Mouse (Mus musculus): ENCODE measurements around the gene Tead1.

Gene Tead1

DNA sequence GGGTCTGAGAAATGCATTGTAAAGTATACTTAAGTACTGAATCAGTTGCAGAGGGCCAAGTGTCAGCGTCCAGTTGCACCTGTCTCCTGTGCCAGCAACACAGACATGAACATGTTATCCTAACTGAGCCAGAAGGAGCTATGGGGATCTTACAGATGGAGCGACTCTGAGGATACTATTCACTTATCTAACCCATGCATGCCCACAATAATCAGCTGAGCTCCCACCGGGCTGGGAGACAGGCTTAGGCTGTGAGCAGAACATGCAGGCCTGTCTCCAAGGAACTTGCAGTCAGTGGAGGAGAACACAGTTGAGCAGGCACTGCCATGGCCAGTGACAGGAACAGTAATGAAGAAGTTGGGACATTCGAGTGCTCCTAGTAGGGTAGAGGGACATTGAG, 42.7 kb downstream of the Tead1 start:
- no peak for DNase-seq (ENCODE audit: extremely low spot score, low spot score)

DNA sequence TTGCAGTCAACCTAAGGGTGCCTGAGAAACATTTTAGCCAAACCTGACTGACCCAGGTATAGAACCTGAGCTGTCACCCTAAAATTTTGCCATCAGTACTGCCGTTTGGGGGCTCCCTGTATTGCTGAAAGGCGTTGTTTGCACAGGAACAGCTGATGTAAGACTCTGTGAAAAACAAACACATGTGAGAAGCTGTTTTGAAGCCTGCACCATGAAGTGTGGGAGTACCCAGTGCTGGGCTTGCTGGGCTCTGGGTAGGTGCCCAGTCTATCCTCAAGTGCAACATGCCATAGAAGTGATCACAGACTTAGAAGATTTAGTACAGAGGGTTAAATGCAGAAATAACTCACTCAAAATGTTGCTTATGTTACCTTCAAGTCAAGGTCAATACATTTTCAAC, 49.3 kb downstream of the Tead1 start:
- no peak for DNase-seq (ENCODE audit: extremely low spot score, low spot score)

DNA sequence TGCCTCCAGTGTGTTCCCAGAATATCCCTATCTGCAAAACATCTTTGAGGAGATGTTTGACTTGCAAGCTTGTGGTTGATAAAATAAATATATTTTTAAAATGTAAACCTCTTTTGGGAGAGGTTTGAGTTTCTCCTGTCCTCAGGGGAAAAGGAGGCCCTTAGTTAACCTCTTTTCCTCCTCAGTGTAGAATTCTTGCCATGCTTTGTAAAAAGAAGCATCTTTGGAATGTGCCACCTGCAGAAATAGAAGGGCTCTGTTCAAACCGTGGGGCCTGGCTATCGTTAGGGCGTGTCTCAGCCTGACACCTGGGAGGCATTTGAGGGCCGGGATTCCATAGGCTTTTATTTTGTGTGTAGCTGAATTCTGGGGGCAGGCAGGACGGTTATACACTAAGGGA, 51.1 kb downstream of the Tead1 start:
- no peak for DNase-seq (ENCODE audit: extremely low spot score, low spot score)

DNA sequence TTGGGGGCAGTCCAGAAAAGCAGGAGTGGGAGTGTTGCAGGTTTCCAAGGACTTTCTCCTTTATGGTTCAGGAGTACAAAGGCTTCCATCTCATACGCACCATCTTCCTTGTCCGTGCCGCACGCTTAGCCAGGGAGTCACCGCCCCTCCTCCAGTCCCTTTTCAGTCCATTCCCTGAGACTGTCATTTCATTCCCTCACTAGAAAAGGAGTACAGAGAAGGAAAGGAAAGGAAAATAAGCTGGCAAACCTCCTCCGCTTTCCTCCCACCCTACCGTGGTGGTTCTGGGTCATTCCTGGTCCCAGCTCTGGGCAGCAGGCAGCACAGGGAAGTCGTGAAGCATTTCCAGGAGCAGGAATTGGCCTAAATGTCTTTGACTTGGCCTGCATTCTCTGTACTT, 52.5 kb downstream of the Tead1 start:
- no peak for DNase-seq (ENCODE audit: extremely low spot score, low spot score)

DNA sequence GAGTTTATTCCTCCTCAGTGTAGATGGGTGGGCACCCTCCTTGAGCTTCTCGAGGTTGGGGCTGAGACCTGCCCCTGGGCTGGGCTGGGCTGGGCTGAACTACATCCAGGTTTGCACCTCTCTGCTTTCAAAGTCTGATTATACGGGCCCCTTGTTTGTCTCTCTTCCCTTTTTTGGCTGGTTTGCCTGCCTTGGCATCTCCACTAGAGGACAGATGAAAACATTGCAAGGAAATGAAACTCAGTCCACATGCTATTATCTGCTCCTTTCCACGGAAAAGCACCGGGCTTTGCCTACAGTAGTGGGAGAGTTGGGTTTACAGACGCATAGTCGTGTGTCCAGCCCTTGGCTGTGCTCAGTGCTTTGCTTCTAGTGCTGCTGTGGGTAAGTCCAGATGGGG, 60.1 kb downstream of the Tead1 start:
- no peak for DNase-seq (ENCODE audit: extremely low spot score, low spot score)

DNA sequence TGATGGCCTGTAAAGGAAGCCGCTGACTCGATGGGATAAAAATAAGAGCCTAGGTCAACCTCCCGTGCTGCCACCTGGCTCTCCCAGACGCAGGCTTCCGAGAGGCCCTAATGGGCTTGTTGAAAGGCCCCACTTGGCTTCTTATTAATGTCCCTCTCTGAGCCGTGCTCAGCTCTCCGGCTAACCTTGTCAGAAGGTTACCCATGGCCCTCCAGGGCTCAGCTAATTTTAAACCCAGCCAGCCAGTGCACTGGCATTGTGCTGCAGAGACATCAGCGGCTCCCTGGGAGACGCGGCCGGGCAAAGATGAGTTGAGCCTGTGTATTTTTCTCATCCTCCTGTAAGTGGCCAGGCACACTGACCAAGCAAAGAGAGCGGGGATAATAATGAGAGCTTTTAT, 62.7 kb downstream of the Tead1 start:
- DNase-seq (ENCODE audit: extremely low spot score, low spot score) = peak; percentile 39

DNA sequence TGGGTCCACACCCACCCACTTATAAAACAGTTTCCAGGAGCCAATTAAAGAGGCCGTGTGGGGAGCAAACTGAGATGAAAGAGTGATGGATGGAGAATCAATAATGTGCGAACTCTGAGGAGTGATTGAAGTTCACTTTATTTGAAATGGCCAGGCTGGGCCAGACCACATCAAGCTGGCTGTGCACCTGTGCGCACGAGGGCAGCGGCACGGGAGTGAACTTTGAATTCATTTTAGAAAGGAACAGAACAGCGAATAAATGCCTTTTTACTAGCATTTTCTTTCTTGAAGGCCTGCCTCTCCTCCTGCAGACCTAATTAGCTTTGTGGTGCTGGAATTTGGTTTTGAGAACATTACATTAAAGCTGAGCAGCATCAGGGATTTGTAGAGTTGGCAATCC, 63.9 kb downstream of the Tead1 start:
- DNase-seq (ENCODE audit: extremely low spot score, low spot score) = peak; percentile 15

DNA sequence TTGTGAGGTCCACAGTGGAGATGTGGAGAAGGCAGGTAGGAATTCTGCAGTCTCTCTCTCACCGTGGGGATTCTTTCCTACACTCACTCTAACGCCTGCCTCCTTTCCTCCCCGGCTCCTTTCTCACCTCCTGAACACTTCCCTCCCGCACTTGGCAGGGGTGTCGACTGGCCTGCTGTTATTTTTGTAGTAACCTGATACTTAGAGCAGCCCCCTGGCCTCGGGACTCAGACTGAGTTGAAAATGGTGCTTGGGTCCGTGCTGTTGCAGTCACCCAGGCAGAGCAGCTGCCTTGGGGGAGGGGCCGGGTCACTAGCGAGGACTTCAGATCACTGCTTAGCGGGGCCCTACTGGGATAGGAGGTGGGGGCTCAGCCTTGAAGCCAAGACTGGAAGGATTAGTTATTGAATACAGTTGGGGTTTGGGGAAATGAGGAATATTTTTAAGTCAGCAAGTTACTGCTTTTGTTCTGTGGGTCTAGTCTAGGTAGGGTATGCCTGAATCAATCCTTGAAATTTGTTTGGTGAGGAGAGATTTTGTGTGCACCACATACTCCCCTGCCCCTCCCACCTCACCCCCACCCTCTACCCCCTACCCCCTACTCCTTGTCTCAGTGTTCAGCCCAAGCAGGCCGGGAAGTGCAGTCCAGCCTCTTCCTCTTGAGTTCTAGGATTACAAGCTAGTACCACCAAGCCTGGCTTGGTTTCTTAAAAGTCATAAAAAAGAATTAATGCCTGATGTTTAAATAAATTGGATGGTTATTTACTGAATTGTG, 64.7 kb downstream of the Tead1 start:
- peak; percentile 73 for DNase-seq (ENCODE audit: extremely low spot score, low spot score)

DNA sequence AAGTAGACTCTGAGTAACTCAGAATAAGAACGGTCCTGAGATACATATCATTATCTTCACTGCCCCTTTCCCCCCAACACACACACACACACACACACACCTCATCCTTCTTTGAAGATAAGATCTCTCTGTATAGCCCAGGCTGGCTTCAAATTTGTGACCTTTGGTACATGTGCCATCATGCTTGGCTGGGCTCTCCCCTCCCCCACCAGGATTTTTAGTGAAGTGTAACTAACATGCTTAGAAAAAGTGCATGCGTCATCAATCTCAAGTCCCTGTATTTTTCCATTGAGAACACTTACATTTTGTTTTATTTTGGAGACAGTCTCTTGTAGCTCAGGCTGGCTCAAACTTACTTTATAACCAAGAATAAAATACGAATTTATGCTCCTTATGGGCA, 68.1 kb downstream of the Tead1 start:
- no peak for DNase-seq (ENCODE audit: extremely low spot score, low spot score)

DNA sequence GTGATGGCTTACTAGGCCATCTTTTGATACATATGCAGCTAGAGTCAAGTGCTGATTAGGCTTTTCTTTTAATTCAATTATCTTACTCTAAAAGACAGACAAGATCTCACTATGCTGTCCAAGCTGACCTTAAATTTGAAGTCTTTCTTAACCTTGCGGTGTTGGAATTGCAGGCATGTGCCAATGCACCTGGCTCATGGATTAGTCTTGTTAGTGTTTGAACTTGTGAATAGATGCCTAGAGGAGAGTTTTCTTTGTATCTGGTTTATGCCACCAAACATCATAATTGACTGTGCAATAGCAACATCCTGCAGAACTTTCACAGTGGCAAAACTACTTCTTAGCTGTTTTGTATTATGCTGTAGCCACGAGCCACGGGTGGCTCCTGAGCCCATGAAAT, 68.7 kb downstream of the Tead1 start:
- no peak for DNase-seq (ENCODE audit: extremely low spot score, low spot score)

DNA sequence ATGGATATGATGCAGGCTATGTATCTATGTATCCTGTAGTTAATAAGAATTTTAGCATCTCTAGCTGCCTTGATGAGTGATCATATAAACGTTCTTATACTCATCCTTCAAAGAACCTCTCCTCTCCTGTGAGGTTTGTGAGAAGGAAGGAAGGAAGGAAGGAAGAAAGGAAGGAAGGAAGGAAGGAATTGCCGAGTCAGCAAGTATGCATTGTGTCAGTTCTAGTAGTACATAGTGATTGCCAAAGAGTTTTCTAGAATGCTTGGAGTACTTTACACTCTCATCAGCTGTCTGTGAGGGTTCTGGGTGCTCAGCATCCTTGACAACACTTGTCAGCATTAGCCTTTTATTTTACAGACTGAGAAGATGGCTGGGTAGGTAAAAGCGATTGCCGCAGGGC, 69.2 kb downstream of the Tead1 start:
- DNase-seq (ENCODE audit: extremely low spot score, low spot score) = no peak

DNA sequence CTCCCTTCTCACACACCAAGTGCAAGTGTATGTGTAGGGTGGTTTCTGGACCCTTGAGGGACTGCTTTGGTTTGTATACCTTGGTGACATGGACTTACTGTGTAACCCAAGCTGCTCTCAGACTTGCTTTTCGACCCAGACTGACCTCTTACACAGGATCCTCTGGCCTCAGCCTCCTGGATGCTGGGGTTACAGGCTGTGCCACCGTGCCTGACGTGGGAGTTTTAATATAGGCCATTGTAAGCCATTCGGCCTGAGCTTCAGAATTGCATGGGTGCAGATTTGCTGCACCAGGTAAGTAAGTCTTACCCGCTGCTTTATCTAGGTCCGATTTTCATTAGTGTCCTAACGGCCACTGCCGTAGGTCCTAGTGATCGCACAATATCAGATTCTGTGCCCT, 71.0 kb downstream of the Tead1 start:
- DNase-seq (ENCODE audit: extremely low spot score, low spot score) = no peak

DNA sequence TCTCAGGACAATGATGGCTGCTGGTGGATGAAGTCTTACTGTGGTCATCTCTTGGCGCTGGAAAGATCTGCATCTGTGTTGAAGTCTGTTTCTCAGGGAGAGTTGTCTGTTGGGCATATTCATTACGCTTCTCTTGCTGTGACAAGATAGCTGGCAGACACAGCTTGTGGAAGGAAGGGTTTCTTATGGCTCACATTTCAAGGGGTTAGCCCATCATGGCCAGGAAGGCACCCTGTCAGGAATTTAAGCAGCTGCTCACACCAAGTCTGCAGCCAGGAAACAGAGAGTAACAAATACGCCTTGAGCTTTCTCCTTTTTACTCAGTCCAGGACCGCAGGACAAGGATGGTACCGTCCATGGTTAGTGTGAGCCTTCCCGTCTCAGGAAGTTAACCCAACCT, 73.2 kb downstream of the Tead1 start:
- DNase-seq (ENCODE audit: extremely low spot score, low spot score) = no peak

DNA sequence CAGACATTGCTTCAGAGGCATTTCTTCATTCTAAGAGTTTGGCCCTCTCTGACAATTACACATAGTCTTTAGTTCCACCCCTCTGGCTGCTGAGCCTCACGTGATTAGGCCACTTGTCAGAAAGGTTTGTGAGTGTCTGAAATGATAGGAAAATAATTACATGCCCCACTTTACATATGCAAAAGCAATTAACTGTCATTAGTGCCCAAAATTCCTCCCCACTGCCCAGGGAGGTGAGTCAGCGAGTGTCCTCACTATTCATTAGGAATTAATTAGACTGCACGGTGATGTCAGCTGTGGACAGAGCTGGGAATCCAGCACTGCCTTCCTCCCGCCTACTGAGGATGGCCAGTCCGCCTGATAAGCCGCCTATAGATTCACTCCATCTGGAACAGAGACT, 74.2 kb downstream of the Tead1 start:
- DNase-seq (ENCODE audit: extremely low spot score, low spot score) = no peak

DNA sequence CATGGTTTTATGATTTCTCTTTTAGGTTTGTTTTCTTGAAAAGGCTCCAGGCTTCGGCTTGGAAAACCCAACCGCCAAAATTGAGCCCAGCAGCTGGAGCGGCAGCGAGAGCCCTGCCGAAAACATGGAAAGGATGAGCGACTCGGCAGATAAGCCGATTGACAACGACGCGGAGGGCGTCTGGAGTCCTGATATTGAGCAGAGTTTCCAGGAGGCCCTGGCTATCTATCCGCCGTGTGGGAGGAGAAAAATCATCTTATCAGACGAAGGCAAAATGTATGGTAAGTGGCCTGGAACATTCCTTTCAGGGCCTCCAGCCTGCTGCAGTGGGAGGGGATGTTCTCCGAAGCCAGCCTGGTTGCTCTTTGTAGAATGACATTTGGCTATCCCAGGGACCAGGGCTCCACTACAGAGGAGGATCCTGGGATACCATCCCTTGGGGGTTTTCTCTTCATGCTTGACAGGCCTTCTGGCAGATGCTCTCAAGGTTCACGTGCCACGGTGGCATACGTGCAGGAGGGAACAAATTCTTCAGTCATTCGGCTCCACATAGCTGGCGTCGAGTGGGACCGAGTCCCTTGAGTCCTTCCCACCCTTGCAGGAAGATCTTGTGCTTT, 80.3 kb downstream of the Tead1 start:
- no peak for DNase-seq (ENCODE audit: extremely low spot score, low spot score)

DNA sequence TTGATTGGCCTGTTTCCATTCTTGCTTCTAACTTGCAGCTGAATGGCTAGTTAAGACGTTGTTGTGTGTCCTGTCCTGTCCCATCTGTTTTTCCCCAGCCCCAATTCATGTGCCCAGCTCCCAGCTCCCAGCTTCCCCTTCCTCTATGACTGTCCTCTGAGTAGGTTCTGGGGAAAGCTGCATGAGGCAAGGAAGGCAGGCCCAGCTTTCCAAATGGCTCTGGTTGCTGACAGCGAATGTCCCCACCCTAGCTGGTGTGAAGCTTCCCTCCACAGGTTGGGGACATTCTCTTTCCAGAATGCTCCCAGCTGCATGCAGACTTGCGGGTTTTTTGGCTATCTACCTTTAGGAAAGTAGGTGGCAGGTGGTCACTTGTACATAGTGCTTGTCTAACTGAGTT, 81.2 kb downstream of the Tead1 start:
- no peak for DNase-seq (ENCODE audit: extremely low spot score, low spot score)

DNA sequence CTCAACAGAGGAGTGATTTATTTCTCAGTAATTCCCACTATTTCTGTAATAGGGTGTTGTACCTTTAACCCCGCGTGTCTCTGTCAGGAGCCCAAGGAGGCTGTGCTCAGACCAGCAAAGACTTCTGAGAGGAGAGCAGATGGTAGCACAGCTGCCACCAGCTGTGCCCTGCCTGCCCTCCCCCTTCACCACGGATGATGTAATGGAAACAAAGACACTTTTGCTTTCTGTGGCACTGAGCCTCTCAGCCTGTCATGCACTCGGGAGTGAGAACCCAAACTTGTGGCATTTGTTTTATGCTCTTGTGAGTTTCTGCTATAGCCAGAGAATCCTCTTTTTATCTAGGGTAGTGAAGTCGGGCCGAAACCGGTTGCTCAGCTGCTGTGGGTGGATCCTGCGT, 81.7 kb downstream of the Tead1 start:
- DNase-seq (ENCODE audit: extremely low spot score, low spot score) = peak; percentile 49

DNA sequence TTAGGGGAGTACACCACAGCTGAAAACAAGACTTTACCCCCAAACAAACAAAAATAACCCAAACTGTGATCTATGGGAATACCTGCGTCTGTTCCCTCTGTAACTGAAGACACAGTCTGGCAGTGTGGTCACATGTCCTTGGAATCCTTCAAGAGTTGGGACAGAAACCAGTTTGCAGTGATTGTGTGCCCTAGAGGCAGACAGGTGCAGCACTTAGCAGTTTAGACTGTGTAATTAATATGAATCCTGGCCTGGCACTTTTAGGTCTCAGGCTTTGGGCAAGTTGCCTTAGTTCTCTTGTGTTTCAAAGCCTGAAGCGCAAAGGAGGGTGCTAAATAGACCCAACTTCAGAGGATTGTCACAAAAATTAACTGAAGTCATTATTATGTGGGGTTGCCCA, 83.8 kb downstream of the Tead1 start:
- no peak for DNase-seq (ENCODE audit: extremely low spot score, low spot score)

DNA sequence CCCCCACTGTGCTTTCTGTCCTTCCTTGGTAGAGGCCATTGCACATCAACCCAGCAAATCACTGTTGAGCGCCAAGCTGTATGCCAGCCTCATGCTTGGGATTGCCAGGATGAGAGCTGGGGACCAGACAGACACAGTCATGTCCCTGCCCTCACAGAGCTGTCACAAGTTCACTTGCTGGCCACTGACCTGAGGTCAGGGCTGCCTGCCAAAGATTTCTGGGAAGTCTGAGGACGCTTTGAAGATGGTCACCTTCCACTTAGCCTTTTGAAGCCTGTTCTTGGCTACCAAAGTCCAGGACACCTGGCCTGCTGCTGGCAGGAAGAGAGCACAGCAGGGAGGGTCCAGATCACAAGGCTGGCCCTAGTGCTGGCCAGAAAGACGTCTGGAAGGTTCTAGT, 84.4 kb downstream of the Tead1 start:
- no peak for DNase-seq (ENCODE audit: extremely low spot score, low spot score)

DNA sequence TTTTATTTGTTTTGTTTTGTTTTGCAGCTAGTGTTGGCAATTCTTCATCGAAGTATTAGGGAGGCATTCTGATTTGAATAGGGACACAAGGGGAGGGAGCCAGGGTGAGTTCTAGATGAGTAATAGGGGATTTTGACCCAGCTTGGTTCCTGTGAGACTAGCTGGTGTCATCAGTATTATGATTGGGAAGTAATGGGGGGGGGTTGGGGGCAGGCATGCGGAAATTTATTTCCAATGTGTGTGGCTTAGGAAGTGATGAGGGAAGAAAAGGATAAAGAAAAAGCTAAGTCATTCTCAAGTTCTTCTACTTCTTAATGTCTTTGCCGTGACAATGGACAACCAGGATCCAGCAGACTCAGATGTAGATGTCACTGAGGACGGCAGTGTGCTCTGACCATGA, 85.8 kb downstream of the Tead1 start:
- DNase-seq (ENCODE audit: extremely low spot score, low spot score) = no peak

DNA sequence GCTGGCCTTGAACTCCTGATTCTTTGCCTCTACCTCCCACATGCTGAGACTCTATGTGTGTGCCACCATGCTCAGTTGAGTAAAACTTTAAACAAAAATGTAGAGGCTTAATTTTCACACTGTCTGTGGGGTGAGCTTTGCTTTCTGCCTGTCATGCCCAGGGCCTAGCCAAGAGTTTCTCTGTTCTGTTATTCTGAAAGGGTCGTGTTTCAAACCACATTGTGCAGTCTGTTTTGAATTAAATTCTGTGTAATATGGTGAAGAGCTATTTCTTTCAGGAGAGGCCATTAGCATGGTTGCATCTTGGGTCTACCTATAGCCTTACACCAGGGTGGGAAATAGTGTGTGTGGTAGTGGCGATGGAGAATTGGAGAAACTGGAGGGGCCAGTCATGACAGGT, 90.7 kb downstream of the Tead1 start:
- DNase-seq (ENCODE audit: extremely low spot score, low spot score) = no peak

DNA sequence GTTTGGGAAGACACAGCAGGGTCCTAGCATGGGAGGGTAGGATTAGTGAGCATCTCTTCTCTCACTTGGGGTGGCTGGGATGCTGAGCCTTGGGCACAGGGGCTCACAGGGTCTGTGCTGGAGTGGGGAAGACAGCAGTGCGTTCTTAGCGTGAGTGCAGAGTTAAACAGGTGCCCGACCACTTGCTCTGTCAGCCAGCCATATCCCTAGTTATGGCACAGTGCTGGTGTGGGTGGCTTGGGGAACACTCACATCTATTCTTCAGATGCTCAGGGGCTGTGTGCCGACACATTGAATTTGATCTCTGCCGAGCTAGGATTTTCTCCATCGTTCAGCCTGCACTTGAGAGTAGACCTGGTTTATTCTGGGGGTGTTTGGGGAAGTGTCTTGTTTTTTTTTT, 92.3 kb downstream of the Tead1 start:
- DNase-seq (ENCODE audit: extremely low spot score, low spot score) = no peak

DNA sequence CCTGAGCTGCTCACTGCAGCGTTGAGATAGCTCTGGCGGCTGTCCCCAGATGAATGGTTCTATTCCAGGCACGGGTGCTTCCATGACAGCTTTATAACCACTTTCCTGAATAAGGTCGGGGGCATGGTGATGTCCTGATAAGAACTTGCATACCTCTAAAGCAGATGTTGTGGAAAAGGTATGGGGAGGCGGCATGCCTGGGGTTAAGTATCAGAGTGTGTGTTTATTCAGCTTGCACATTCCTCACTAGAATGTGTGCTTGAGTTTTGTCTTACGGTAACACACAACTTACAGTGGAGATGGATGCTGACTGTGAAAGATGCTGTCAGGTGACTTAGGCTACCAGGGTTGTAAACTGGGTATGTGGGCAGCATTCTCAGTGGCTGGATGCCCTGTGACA, 93.7 kb downstream of the Tead1 start:
- DNase-seq (ENCODE audit: extremely low spot score, low spot score) = no peak

Measured in neural tube, embryonic 10.5 days (tissue).